Mouse (Mus musculus): ENCODE results near the gene Cys1. TPM values are rescaled to one million over a fixed set of nuclear protein-coding genes. Genes with fewer than 3 reads are reported as not detected.

The Cys1 gene
- polyA plus RNA-seq, 1 experiment from 2014 or later = 1.3 TPM

GRCm38 (mm10) chr12:24710672-24711071 is 29.1 kb upstream of the Cys1 start:
- no peaks in the 10 kb centered on the region for H3K27me3 ChIP-seq (ENCODE audit: control insufficient read depth, insufficient read depth, low read length)
- no peaks in the 10 kb centered on the region for H3K9me3 ChIP-seq (ENCODE audit: control insufficient read depth, low read length)
- H3K9ac ChIP-seq (ENCODE audit: low read length) = peak overlapping the region; percentile 4; the same call in 1 of the 2 replicates
- H3K4me1 ChIP-seq (ENCODE audit: control insufficient read depth, insufficient read depth, low read length) = peaks cover 18% of the 10 kb centered on the region
- WGBS = 65% methylated on average over 5 of the region's 5 CpGs
- 0 out of 2 replicates have a peak overlapping the region, but pooled peaks have one; percentile 12 for H3K4me3 ChIP-seq (ENCODE audit: low read depth, low read length)
- ATAC-seq (ENCODE audit: insufficient read depth, low FRiP score, low TSS enrichment) (no peak), DNase-seq (ENCODE audit: low spot score) (peak; percentile 51)
- peak overlapping the region; percentile 62 for H3K4me2 ChIP-seq (ENCODE audit: low read depth)
- H3K27ac ChIP-seq (ENCODE audit: low read depth, low read length) = no peak overlapping the region
- H3K36me3 ChIP-seq (ENCODE audit: control insufficient read depth, insufficient read depth, low read length) = peaks cover 12% of the 10 kb centered on the region

GRCm38 (mm10) chr12:24709831-24710508 is 28.4 kb upstream of the Cys1 start:
- Histone ChIP-seq H3K27me3 (ENCODE audit: control insufficient read depth, insufficient read depth, low read length) (no peaks in the 10 kb centered on the region), H3K9me3 (ENCODE audit: control insufficient read depth, low read length) (no peaks in the 10 kb centered on the region), H3K27ac (ENCODE audit: low read depth, low read length) (no peak overlapping the region), H3K4me3 (ENCODE audit: low read depth, low read length) (peak overlapping the region; percentile 93), H3K4me1 (ENCODE audit: control insufficient read depth, insufficient read depth, low read length) (peaks cover 18% of the 10 kb centered on the region), H3K9ac (ENCODE audit: low read length) (peak overlapping the region; percentile 4; the same call in 1 of the 2 replicates), H3K4me2 (ENCODE audit: low read depth) (peak overlapping the region; percentile 62), H3K36me3 (ENCODE audit: control insufficient read depth, insufficient read depth, low read length) (peaks cover 12% of the 10 kb centered on the region)
- ATAC-seq (ENCODE audit: insufficient read depth, low FRiP score, low TSS enrichment) (no peak), DNase-seq (ENCODE audit: low spot score) (peak; percentile 76)
- WGBS = 41% methylated on average over 5 of the region's 5 CpGs

- Histone ChIP-seq H3K9me3 (ENCODE audit: control insufficient read depth, low read length) (no peaks in the 10 kb centered on the region), H3K4me3 (ENCODE audit: low read depth, low read length) (peak overlapping the region; percentile 93), H3K27me3 (ENCODE audit: control insufficient read depth, insufficient read depth, low read length) (no peaks in the 10 kb centered on the region), H3K4me1 (ENCODE audit: control insufficient read depth, insufficient read depth, low read length) (peaks cover 18% of the 10 kb centered on the region), H3K27ac (ENCODE audit: low read depth, low read length) (no peak overlapping the region; the same call in 1 of the 2 replicates), H3K9ac (ENCODE audit: low read length) (peak overlapping the region; percentile 95), H3K36me3 (ENCODE audit: control insufficient read depth, insufficient read depth, low read length) (peaks cover 12% of the 10 kb centered on the region), H3K4me2 (ENCODE audit: low read depth) (peak overlapping the region; percentile 62)
- WGBS = 32% methylated on average over 6 of the region's 6 CpGs
- no peak for ATAC-seq (ENCODE audit: insufficient read depth, low FRiP score, low TSS enrichment)
- no peak for DNase-seq (ENCODE audit: low spot score)
These were observed 27.8 kb upstream of the Cys1 start for GRCm38 (mm10) chr12:24709409-24709808.

- H3K27me3 ChIP-seq (ENCODE audit: control insufficient read depth, insufficient read depth, low read length) = no peaks in the 10 kb centered on the region
- H3K4me3 ChIP-seq (ENCODE audit: low read depth, low read length) = peak overlapping the region; percentile 93
- no peak overlapping the region; the same call in 1 of the 2 replicates for H3K27ac ChIP-seq (ENCODE audit: low read depth, low read length)
- H3K9ac ChIP-seq (ENCODE audit: low read length) = peak overlapping the region; percentile 95
- under 1% methylated on average over 17 of the region's 17 CpGs for WGBS
- H3K36me3 ChIP-seq (ENCODE audit: control insufficient read depth, insufficient read depth, low read length) = peaks cover 12% of the 10 kb centered on the region
- DNase-seq (ENCODE audit: low spot score) = no peak
- H3K9me3 ChIP-seq (ENCODE audit: control insufficient read depth, low read length) = no peaks in the 10 kb centered on the region
- peaks cover 18% of the 10 kb centered on the region for H3K4me1 ChIP-seq (ENCODE audit: control insufficient read depth, insufficient read depth, low read length)
- H3K4me2 ChIP-seq (ENCODE audit: low read depth) = peak overlapping the region; percentile 62
- ATAC-seq (ENCODE audit: insufficient read depth, low FRiP score, low TSS enrichment) = no peak
These were observed 27.2 kb upstream of the Cys1 start for GRCm38 (mm10) chr12:24708824-24709218.

GRCm38 (mm10) chr12:24707954-24708823 is 26.6 kb upstream of the Cys1 start, which contains the start of gene Rrm2:
Gene Rrm2 (plus strand): TSS chr12:24708241.
- H3K9ac ChIP-seq (ENCODE audit: low read length) = peak within 1 kb of the TSS; percentile 95
- peak; percentile 89 for ATAC-seq (ENCODE audit: insufficient read depth, low FRiP score, low TSS enrichment)
- peak within 1 kb of the TSS; percentile 62 for H3K4me2 ChIP-seq (ENCODE audit: low read depth)
- DNase-seq (ENCODE audit: low spot score) = peak; percentile 97
- H3K4me1 ChIP-seq (ENCODE audit: control insufficient read depth, insufficient read depth, low read length) = peaks cover 18% of the 10 kb centered on the region
- H3K27me3 ChIP-seq (ENCODE audit: control insufficient read depth, insufficient read depth, low read length) = no peaks in the 10 kb centered on the region
- no peaks in the 10 kb centered on the region for H3K9me3 ChIP-seq (ENCODE audit: control insufficient read depth, low read length)
- peak within 1 kb of the TSS; percentile 93 for H3K4me3 ChIP-seq (ENCODE audit: low read depth, low read length)
- H3K27ac ChIP-seq (ENCODE audit: low read depth, low read length) = peak within 1 kb of the TSS; percentile 73
- WGBS = under 1% methylated on average over 80 of the region's 83 CpGs
- peaks cover 12% of the 10 kb centered on the region for H3K36me3 ChIP-seq (ENCODE audit: control insufficient read depth, insufficient read depth, low read length)

GRCm38 (mm10) chr12:24707480-24707802 is 25.8 kb upstream of the Cys1 start:
- peaks cover 18% of the 10 kb centered on the region for H3K4me1 ChIP-seq (ENCODE audit: control insufficient read depth, insufficient read depth, low read length)
- no peaks in the 10 kb centered on the region for H3K27me3 ChIP-seq (ENCODE audit: control insufficient read depth, insufficient read depth, low read length)
- DNase-seq (ENCODE audit: low spot score) = no peak
- H3K36me3 ChIP-seq (ENCODE audit: control insufficient read depth, insufficient read depth, low read length) = peaks cover 9% of the 10 kb centered on the region
- no peak overlapping the region for H3K27ac ChIP-seq (ENCODE audit: low read depth, low read length)
- ATAC-seq (ENCODE audit: insufficient read depth, low FRiP score, low TSS enrichment) = peak; percentile 4; the same call in 1 of the 2 replicates
- H3K9me3 ChIP-seq (ENCODE audit: control insufficient read depth, low read length) = no peaks in the 10 kb centered on the region
- WGBS = under 1% methylated on average over 9 of the region's 9 CpGs
- H3K4me2 ChIP-seq (ENCODE audit: low read depth) = peak overlapping the region; percentile 62
- H3K9ac ChIP-seq (ENCODE audit: low read length) = peak overlapping the region; percentile 95
- peak overlapping the region; percentile 93 for H3K4me3 ChIP-seq (ENCODE audit: low read depth, low read length)

- Histone ChIP-seq H3K9ac (ENCODE audit: low read length) (peak overlapping the region; percentile 95), H3K9me3 (ENCODE audit: control insufficient read depth, low read length) (no peaks in the 10 kb centered on the region), H3K27ac (ENCODE audit: low read depth, low read length) (no peak overlapping the region), H3K4me2 (ENCODE audit: low read depth) (peak overlapping the region; percentile 62), H3K4me1 (ENCODE audit: control insufficient read depth, insufficient read depth, low read length) (peaks cover 16% of the 10 kb centered on the region), H3K27me3 (ENCODE audit: control insufficient read depth, insufficient read depth, low read length) (no peaks in the 10 kb centered on the region), H3K4me3 (ENCODE audit: low read depth, low read length) (peak overlapping the region; percentile 93), H3K36me3 (ENCODE audit: control insufficient read depth, insufficient read depth, low read length) (peaks cover 5% of the 10 kb centered on the region)
- WGBS = under 1% methylated on average over 27 of the region's 27 CpGs
- ATAC-seq (ENCODE audit: insufficient read depth, low FRiP score, low TSS enrichment) (peak; percentile 14), DNase-seq (ENCODE audit: low spot score) (peak; percentile 70)
These were observed 25.3 kb upstream of the Cys1 start for GRCm38 (mm10) chr12:24706764-24707479.

- no peak overlapping the region for H3K9ac ChIP-seq (ENCODE audit: low read length)
- H3K4me1 ChIP-seq (ENCODE audit: control insufficient read depth, insufficient read depth, low read length) = peaks cover 14% of the 10 kb centered on the region
- no peak for DNase-seq (ENCODE audit: low spot score)
- H3K27ac ChIP-seq (ENCODE audit: low read depth, low read length) = no peak overlapping the region
- no peaks in the 10 kb centered on the region for H3K27me3 ChIP-seq (ENCODE audit: control insufficient read depth, insufficient read depth, low read length)
- H3K4me3 ChIP-seq (ENCODE audit: low read depth, low read length) = no peak overlapping the region
- no peak overlapping the region for H3K4me2 ChIP-seq (ENCODE audit: low read depth)
- ATAC-seq (ENCODE audit: insufficient read depth, low FRiP score, low TSS enrichment) = no peak
- H3K36me3 ChIP-seq (ENCODE audit: control insufficient read depth, insufficient read depth, low read length) = peaks cover 2% of the 10 kb centered on the region; the same call in 1 of the 2 replicates
- WGBS = 83% methylated on average over 15 of the region's 15 CpGs
- no peaks in the 10 kb centered on the region for H3K9me3 ChIP-seq (ENCODE audit: control insufficient read depth, low read length)
These were observed 24.1 kb upstream of the Cys1 start for GRCm38 (mm10) chr12:24705502-24706263.
